Mouse (Mus musculus): ENCODE data around the gene Hmgb3. TPM values are rescaled to one million over a fixed set of nuclear protein-coding genes. Genes with fewer than 3 reads are reported as not detected.

The Hmgb3 gene
- polyA plus RNA-seq, 1 experiment, result 25.9 TPM

- H3K4me3 ChIP-seq, result no peak overlapping the region
- no peaks in the 10 kb centered on the region for H3K79me2 ChIP-seq (ENCODE audit: control insufficient read depth, insufficient read depth)
- TF ChIP-seq MAX (IDR thresholded peaks at IDR 0.05; ENCODE audit: low read depth) (no peak), REST (IDR thresholded peaks at IDR 0.05; ENCODE audit: insufficient read depth, insufficient read length) (no peak), MYOD1 (IDR thresholded peaks at IDR 0.05; ENCODE audit: control insufficient read depth in 1 of 3, insufficient read length in 2 of 3, low read depth in 2 of 3) (no peak), MYOG (IDR thresholded peaks at IDR 0.05; ENCODE audit: control insufficient read depth in 1 of 3, insufficient read depth in 1 of 3, insufficient read length in 2 of 3, low read depth in 2 of 3) (no peak), TCF3 (IDR thresholded peaks at IDR 0.05; ENCODE audit: insufficient read length, low read depth) (no peak), CEBPB (IDR thresholded peaks at IDR 0.05; ENCODE audit: insufficient read depth, poor library complexity, severe bottlenecking) (no peak), USF1 (IDR thresholded peaks at IDR 0.05; ENCODE audit: low read depth) (no peak), E2F4 (IDR thresholded peaks at IDR 0.05; ENCODE audit: insufficient read depth) (no peak), TCF12 (IDR thresholded peaks at IDR 0.05; ENCODE audit: insufficient read depth, poor library complexity, severe bottlenecking) (no peak), POLR2AphosphoS2 (IDR thresholded peaks at IDR 0.05; ENCODE audit: insufficient read length, low read depth) (no peak), POLR2A (IDR thresholded peaks at IDR 0.05; ENCODE audit: insufficient read length, low read depth) (no peak), SRF (IDR thresholded peaks at IDR 0.05; ENCODE audit: control insufficient read depth, insufficient read length, low read depth) (no peak)
- H3K36me3 ChIP-seq (ENCODE audit: control insufficient read depth, insufficient read depth), result no peaks in the 10 kb centered on the region
- H3K27me3 ChIP-seq (ENCODE audit: control insufficient read depth, insufficient read depth, insufficient read length), result peaks cover 6% of the 10 kb centered on the region
- no peak overlapping the region for H3ac ChIP-seq (ENCODE audit: control insufficient read depth, insufficient read length)
- no peak overlapping the region for H3K4me2 ChIP-seq (ENCODE audit: low read depth)
These were observed 10.6 kb upstream of the Hmgb3 start for GRCm38 (mm10) chrX:71545163-71545562.

- no peak overlapping the region for H3K4me2 ChIP-seq (ENCODE audit: low read depth)
These were observed 610 bp downstream of the Hmgb3 start for GRCm38 (mm10) chrX:71556115-71556941.

GRCm38 (mm10) chrX:71556965-71557491, 1.3 kb downstream of the Hmgb3 start:
- Histone ChIP-seq H3K79me2 (ENCODE audit: control insufficient read depth, insufficient read depth) (no peaks in the 10 kb centered on the region), H3K4me2 (ENCODE audit: low read depth) (peak overlapping the region; percentile 55), H3K27me3 (ENCODE audit: control insufficient read depth, insufficient read depth, insufficient read length) (no peaks in the 10 kb centered on the region), H3K4me3 (peak overlapping the region; percentile 22), H3K36me3 (ENCODE audit: control insufficient read depth, insufficient read depth) (no peaks in the 10 kb centered on the region), H3ac (ENCODE audit: control insufficient read depth, insufficient read length) (peak overlapping the region; percentile 15)
- TF ChIP-seq E2F4 (IDR thresholded peaks at IDR 0.05; ENCODE audit: insufficient read depth) (no peak), MYOG (IDR thresholded peaks at IDR 0.05; ENCODE audit: control insufficient read depth in 1 of 3, insufficient read depth in 1 of 3, insufficient read length in 2 of 3, low read depth in 2 of 3) (no peak)

More at GRCm38 (mm10) chrX:71556115-71556941, 610 bp downstream of the Hmgb3 start:
- H3K36me3 ChIP-seq (ENCODE audit: control insufficient read depth, insufficient read depth), result no peaks in the 10 kb centered on the region
- peak overlapping the region; percentile 15 for H3ac ChIP-seq (ENCODE audit: control insufficient read depth, insufficient read length)
- H3K4me3 ChIP-seq, result peak overlapping the region; percentile 22
- TF ChIP-seq POLR2AphosphoS2 (IDR thresholded peaks at IDR 0.05; ENCODE audit: insufficient read length, low read depth) (no peak), TCF3 (IDR thresholded peaks at IDR 0.05; ENCODE audit: insufficient read length, low read depth) (no peak), MYOD1 (IDR thresholded peaks at IDR 0.05; ENCODE audit: control insufficient read depth in 1 of 3, insufficient read length in 2 of 3, low read depth in 2 of 3) (no peak), CEBPB (IDR thresholded peaks at IDR 0.05; ENCODE audit: insufficient read depth, poor library complexity, severe bottlenecking) (no peak), E2F4 (IDR thresholded peaks at IDR 0.05; ENCODE audit: insufficient read depth) (no peak), MAX (IDR thresholded peaks at IDR 0.05; ENCODE audit: low read depth) (no peak), TCF12 (IDR thresholded peaks at IDR 0.05; ENCODE audit: insufficient read depth, poor library complexity, severe bottlenecking) (no peak), REST (IDR thresholded peaks at IDR 0.05; ENCODE audit: insufficient read depth, insufficient read length) (no peak), SRF (IDR thresholded peaks at IDR 0.05; ENCODE audit: control insufficient read depth, insufficient read length, low read depth) (no peak), MYOG (IDR thresholded peaks at IDR 0.05; ENCODE audit: control insufficient read depth in 1 of 3, insufficient read depth in 1 of 3, insufficient read length in 2 of 3, low read depth in 2 of 3) (no peak), POLR2A (IDR thresholded peaks at IDR 0.05; ENCODE audit: insufficient read length, low read depth) (no peak), USF1 (IDR thresholded peaks at IDR 0.05; ENCODE audit: low read depth) (no peak)
- no peaks in the 10 kb centered on the region for H3K79me2 ChIP-seq (ENCODE audit: control insufficient read depth, insufficient read depth)
- no peaks in the 10 kb centered on the region for H3K27me3 ChIP-seq (ENCODE audit: control insufficient read depth, insufficient read depth, insufficient read length)

- TF ChIP-seq MYOG (IDR thresholded peaks at IDR 0.05; ENCODE audit: control insufficient read depth in 1 of 3, insufficient read depth in 1 of 3, insufficient read length in 2 of 3, low read depth in 2 of 3), result no peak
- TF ChIP-seq TCF12 (IDR thresholded peaks at IDR 0.05; ENCODE audit: insufficient read depth, poor library complexity, severe bottlenecking), result no peak
- no peak for TF ChIP-seq POLR2A (IDR thresholded peaks at IDR 0.05; ENCODE audit: insufficient read length, low read depth)
- no peak for TF ChIP-seq SRF (IDR thresholded peaks at IDR 0.05; ENCODE audit: control insufficient read depth, insufficient read length, low read depth)
- TF ChIP-seq POLR2AphosphoS2 (IDR thresholded peaks at IDR 0.05; ENCODE audit: insufficient read length, low read depth), result no peak
- no peak for TF ChIP-seq REST (IDR thresholded peaks at IDR 0.05; ENCODE audit: insufficient read depth, insufficient read length)
- TF ChIP-seq MYOD1 (IDR thresholded peaks at IDR 0.05; ENCODE audit: control insufficient read depth in 1 of 3, insufficient read length in 2 of 3, low read depth in 2 of 3), result no peak
- TF ChIP-seq E2F4 (IDR thresholded peaks at IDR 0.05; ENCODE audit: insufficient read depth), result no peak
- TF ChIP-seq CEBPB (IDR thresholded peaks at IDR 0.05; ENCODE audit: insufficient read depth, poor library complexity, severe bottlenecking), result no peak
- TF ChIP-seq USF1 (IDR thresholded peaks at IDR 0.05; ENCODE audit: low read depth), result no peak
- no peak for TF ChIP-seq MAX (IDR thresholded peaks at IDR 0.05; ENCODE audit: low read depth)
- TF ChIP-seq TCF3 (IDR thresholded peaks at IDR 0.05; ENCODE audit: insufficient read length, low read depth), result no peak
- Histone ChIP-seq H3K36me3 (ENCODE audit: control insufficient read depth, insufficient read depth) (no peaks in the 10 kb centered on the region), H3K79me2 (ENCODE audit: control insufficient read depth, insufficient read depth) (no peaks in the 10 kb centered on the region), H3K4me2 (ENCODE audit: low read depth) (no peak overlapping the region), H3K27me3 (ENCODE audit: control insufficient read depth, insufficient read depth, insufficient read length) (no peaks in the 10 kb centered on the region), H3ac (ENCODE audit: control insufficient read depth, insufficient read length) (no peak overlapping the region), H3K4me3 (no peak overlapping the region)
These were observed 3.6 kb downstream of the Hmgb3 start for GRCm38 (mm10) chrX:71559336-71559735.
